Mouse (Mus musculus): Measurements from ENCODE around the gene Olfr384. TPM values are rescaled to one million over a fixed set of nuclear protein-coding genes. Genes with fewer than 3 reads are reported as not detected.
"Not testable (repeated sequence)": the region's sequence is repeated elsewhere in the genome, so short reads cannot be mapped to it uniquely, and the experiment has no call there.

Olfr384 gene
- not detected in 2 replicates for polyA plus RNA-seq (2011; ENCODE audit: insufficient read depth, insufficient read length, low replicate concordance, missing spikeins)

DNA sequence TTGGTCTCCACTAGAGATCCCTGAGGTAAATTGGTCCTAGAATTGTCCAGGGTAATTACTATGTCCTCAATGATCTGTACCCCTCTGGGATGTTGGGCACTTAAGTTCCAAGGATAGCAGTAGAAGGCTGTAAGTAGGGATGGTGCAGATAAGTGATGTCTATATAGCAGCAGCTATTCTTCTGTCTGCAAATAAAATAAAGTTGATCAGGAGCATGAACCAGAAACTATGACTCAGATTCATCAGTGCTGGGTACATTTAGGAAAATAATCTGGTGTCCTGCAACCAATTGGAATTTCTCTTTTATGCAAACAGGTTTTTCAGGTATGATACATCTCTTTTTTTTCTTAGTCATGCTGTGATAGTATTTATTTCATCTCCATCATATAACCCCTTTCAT, at the start of gene Olfr384:
Olfr384 (plus strand) TSS at position 301 of the 400 bp plus-strand sequence.
- no peak for TF ChIP-seq CTCF (IDR thresholded peaks at IDR 0.05; ENCODE audit: control insufficient read depth, insufficient read depth, low read length)
- TF ChIP-seq POLR2A (IDR thresholded peaks at IDR 0.05; ENCODE audit: borderline replicate concordance, control insufficient read depth, low read depth, low read length), result no peak
- Histone ChIP-seq H3K4me1 (ENCODE audit: control insufficient read depth, insufficient read depth, low read length) (no peaks in the 10 kb centered on the region), H3K27ac (ENCODE audit: control insufficient read depth, insufficient read depth, low read depth, low read length, poor library complexity) (no peak within 1 kb of the TSS), H3K4me3 (replicated peaks; ENCODE audit: control insufficient read depth, low read depth, low read length) (no peak within 1 kb of the TSS)

DNA sequence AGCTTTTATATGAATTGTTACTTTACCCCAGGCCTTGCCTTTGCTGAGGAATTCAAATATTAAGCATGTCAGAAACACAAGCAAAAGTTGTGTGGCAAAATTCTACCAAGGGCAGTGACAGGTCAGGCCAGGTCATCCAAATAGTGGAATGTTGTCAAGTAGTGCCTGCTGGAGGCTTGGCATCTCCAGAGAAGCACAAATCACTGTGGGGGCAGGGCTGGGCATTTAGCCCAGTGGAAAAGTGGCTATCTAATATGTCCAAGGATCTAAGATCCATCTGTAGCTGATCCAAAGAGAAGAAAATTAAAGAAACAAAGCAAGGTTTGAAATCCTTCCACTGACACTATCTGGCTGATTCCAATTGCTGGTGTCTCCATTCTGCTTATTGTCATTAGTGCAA, 18.5 kb upstream of the Olfr384 start:
- Histone ChIP-seq H3K27ac (ENCODE audit: control insufficient read depth, insufficient read depth, low read depth, low read length, poor library complexity) (no peak overlapping the region), H3K4me3 (replicated peaks; ENCODE audit: control insufficient read depth, low read depth, low read length) (no peak overlapping the region), H3K4me1 (ENCODE audit: control insufficient read depth, insufficient read depth, low read length) (no peaks in the 10 kb centered on the region)
- TF ChIP-seq CTCF (IDR thresholded peaks at IDR 0.05; ENCODE audit: control insufficient read depth, insufficient read depth, low read length), result no peak
- TF ChIP-seq POLR2A (IDR thresholded peaks at IDR 0.05; ENCODE audit: borderline replicate concordance, control insufficient read depth, low read depth, low read length), result no peak

DNA sequence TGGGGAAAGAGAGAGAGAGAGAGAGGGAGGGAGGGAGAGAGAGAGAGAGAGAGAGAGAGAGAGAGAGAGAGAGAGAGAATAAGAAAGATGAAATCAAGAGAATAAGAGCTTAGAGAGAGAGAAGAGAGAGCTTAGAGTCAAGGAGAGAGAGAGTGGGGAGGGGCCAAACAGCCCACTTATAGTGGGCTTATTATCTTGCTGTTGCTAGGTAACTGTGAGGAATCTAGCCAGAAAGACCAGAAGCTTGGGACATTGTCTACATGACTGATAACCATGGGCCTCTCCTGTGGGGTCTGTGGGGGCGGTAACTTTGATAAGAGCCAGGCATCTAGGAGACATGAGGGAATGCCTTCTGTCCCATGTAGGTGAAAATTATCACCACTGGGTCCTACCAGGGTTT, 15.2 kb upstream of the Olfr384 start:
- WGBS, result 64% methylated on average over 1 of the region's 1 CpGs
- H3K27ac ChIP-seq (ENCODE audit: control insufficient read depth, insufficient read depth, low read depth, low read length, poor library complexity); H3K4me1 ChIP-seq (ENCODE audit: control insufficient read depth, insufficient read depth, low read length); H3K4me3 ChIP-seq (replicated peaks; ENCODE audit: control insufficient read depth, low read depth, low read length): not testable (repeated sequence)

DNA sequence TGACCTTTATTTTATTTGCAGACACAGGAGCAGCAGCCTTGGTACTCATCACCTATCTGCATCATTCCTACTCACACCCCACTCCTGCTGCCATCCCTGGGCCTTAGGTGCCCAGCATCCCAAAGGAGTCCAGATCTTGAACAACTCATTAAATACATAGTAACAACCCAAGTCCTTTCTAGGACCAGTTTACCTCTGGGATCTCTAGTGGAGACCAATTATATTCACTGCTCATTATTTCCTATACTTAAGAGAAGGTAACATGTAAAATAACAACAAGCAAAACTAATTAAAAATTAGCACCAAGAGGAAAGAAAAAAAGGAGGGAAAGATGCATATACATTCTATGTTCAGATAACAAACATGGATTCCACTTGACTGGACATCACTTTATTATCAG, 5.5 kb upstream of the Olfr384 start, which contains the start of gene Olfr385:
Olfr385 (minus strand) TSS at position 101 of the 400 bp plus-strand sequence.
- Histone ChIP-seq H3K27ac (ENCODE audit: control insufficient read depth, insufficient read depth, low read depth, low read length, poor library complexity) (no peak within 1 kb of the TSS), H3K4me3 (replicated peaks; ENCODE audit: control insufficient read depth, low read depth, low read length) (no peak within 1 kb of the TSS), H3K4me1 (ENCODE audit: control insufficient read depth, insufficient read depth, low read length) (no peaks in the 10 kb centered on the region)
- TF ChIP-seq POLR2A (IDR thresholded peaks at IDR 0.05; ENCODE audit: borderline replicate concordance, control insufficient read depth, low read depth, low read length), result no peak
- TF ChIP-seq CTCF (IDR thresholded peaks at IDR 0.05; ENCODE audit: control insufficient read depth, insufficient read depth, low read length), result no peak

Other genes starting within 250 kb of the Olfr384 start
- gene Olfr20, start 247.8 kb upstream of the Olfr384 start, polyA plus RNA-seq (2011; ENCODE audit: insufficient read depth, insufficient read length, low replicate concordance, missing spikeins), result not detected in 2 replicates
- gene Olfr376, start 227.3 kb upstream of the Olfr384 start, polyA plus RNA-seq (2011; ENCODE audit: insufficient read depth, insufficient read length, low replicate concordance, missing spikeins), result not detected in 2 replicates
- gene Olfr1, start 199.0 kb upstream of the Olfr384 start, polyA plus RNA-seq (2011; ENCODE audit: insufficient read depth, insufficient read length, low replicate concordance, missing spikeins), result not detected in 2 replicates
- not detected in 2 replicates for gene Olfr378, start 170.1 kb upstream of the Olfr384 start, polyA plus RNA-seq (2011; ENCODE audit: insufficient read depth, insufficient read length, low replicate concordance, missing spikeins)
- not detected in 2 replicates for gene Olfr380, start 141.1 kb upstream of the Olfr384 start, polyA plus RNA-seq (2011; ENCODE audit: insufficient read depth, insufficient read length, low replicate concordance, missing spikeins)
- gene Olfr381, start 107.0 kb upstream of the Olfr384 start, polyA plus RNA-seq (2011; ENCODE audit: insufficient read depth, insufficient read length, low replicate concordance, missing spikeins), result 0.36 TPM in 1 of 2 replicates, not detected in the other
- gene Olfr382, start 81.4 kb upstream of the Olfr384 start, polyA plus RNA-seq (2011; ENCODE audit: insufficient read depth, insufficient read length, low replicate concordance, missing spikeins), result not detected in 2 replicates
- not detected in 2 replicates for gene Olfr385, start 5.6 kb upstream of the Olfr384 start, polyA plus RNA-seq (2011; ENCODE audit: insufficient read depth, insufficient read length, low replicate concordance, missing spikeins)
- gene Zfp735, start 90.2 kb downstream of the Olfr384 start, polyA plus RNA-seq (2011; ENCODE audit: insufficient read depth, insufficient read length, low replicate concordance, missing spikeins), result not detected in 2 replicates
- gene Olfr389, start 182.1 kb downstream of the Olfr384 start, polyA plus RNA-seq (2011; ENCODE audit: insufficient read depth, insufficient read length, low replicate concordance, missing spikeins), result not detected in 2 replicates
- gene Olfr390, start 184.4 kb downstream of the Olfr384 start, polyA plus RNA-seq (2011; ENCODE audit: insufficient read depth, insufficient read length, low replicate concordance, missing spikeins), result 0.52 and 0.72 TPM in 2 replicates
- gene Olfr391-ps, start 204.5 kb downstream of the Olfr384 start, polyA plus RNA-seq (2011; ENCODE audit: insufficient read depth, insufficient read length, low replicate concordance, missing spikeins), result not detected in 2 replicates
- gene Olfr392, start 218.5 kb downstream of the Olfr384 start, polyA plus RNA-seq (2011; ENCODE audit: insufficient read depth, insufficient read length, low replicate concordance, missing spikeins), result not detected in 2 replicates

Data from bone marrow, adult 2 months (tissue).